ENCODE assay signal across 1 mouse cellular context in genomic region chr2:167958843-167959242, GRCm38 (mm10).
TF ChIP-seq lines count a peak whose summit lies in the region.

No protein-coding gene starts in this region.

TF ChIP-seq in CH12.LX, 34 proteins besides CTCF, POLR2A, EP300 and RAD21 (continued from another document):
- no peak for TF ChIP-seq SMC3 (IDR thresholded peaks at IDR 0.05; ENCODE audit: low read depth, low read length)
- no peak; the same call in 1 of the 2 replicates for TF ChIP-seq MXI1 (IDR thresholded peaks at IDR 0.05; ENCODE audit: low read depth, low read length)
